Mouse (Mus musculus) heart, embryonic 12.5 days (tissue): Measurements from ENCODE around the gene Klhl22. TPM values are rescaled to one million over a fixed set of nuclear protein-coding genes. Genes with fewer than 3 reads are reported as not detected.

Source experiments
- ATAC-seq: fragments of 200-750 bp; cut with Nextera tagmentation; 2 replicates; pipeline ENCODE4 v1.8.0; 2017; ENCODE audit warnings: moderate TSS enrichment, moderate library complexity; ENCODE audit not compliant: insufficient number of reproducible peaks, low FRiP score
- H3K27ac ChIP-seq: fragments of 300-500 bp; sonication (generic); 2 replicates; pipeline ENCODE4 v1.5.1; 2016; ENCODE audit warnings: mild to moderate bottlenecking, moderate library complexity; ENCODE audit not compliant: poor library complexity, severe bottlenecking
- H3K27me3 ChIP-seq: fragments of 300-500 bp; sonication (generic); replicated peaks from 2 replicates; pipeline ENCODE4 v1.6.1; 2016; ENCODE audit warnings: mild to moderate bottlenecking, moderate library complexity
- H3K36me3 ChIP-seq: fragments of 300-500 bp; sonication (generic); 2 replicates; pipeline ENCODE4 v1.6.1; 2016; ENCODE audit warnings: mild to moderate bottlenecking, moderate library complexity
- H3K4me1 ChIP-seq: fragments of 300-500 bp; sonication (generic); replicated peaks from 2 replicates; pipeline ENCODE4 v1.6.1; 2016; ENCODE audit warnings: mild to moderate bottlenecking
- H3K4me2 ChIP-seq: fragments of 300-500 bp; sonication (generic); 2 replicates; pipeline ENCODE4 v1.6.1; 2016; ENCODE audit warnings: mild to moderate bottlenecking, moderate library complexity
- H3K4me3 ChIP-seq: fragments of 300-500 bp; sonication (generic); 2 replicates; pipeline ENCODE4 v1.5.1; 2016; ENCODE audit warnings: mild to moderate bottlenecking
- H3K9ac ChIP-seq: fragments of 300-500 bp; sonication (generic); 2 replicates; pipeline ENCODE4 v1.6.1; 2016; ENCODE audit warnings: mild to moderate bottlenecking, moderate library complexity
- H3K9me3 ChIP-seq: fragments of 300-500 bp; sonication (generic); replicated peaks from 2 replicates; pipeline ENCODE4 v1.6.1; 2016; ENCODE audit warnings: mild to moderate bottlenecking, moderate library complexity
- WGBS: fragments of 180-500 bp; shearing (Covaris S2); methylation state at CpG from one replicate; pipeline ENCODE4 v1.1.7; 2016; 5-methylcytosine and 5-hydroxymethylcytosine counted together
- polyA plus RNA-seq: library from polyadenylated mRNA; unstranded; fragments of >200 nt; fragmentation: Nextera tagmentation; extraction: Ambion mirVana; gene quantifications from 2 replicates; pipeline ENCODE4 v1.2.1, GENCODE M21; 2016

Klhl22 gene
- polyA plus RNA-seq, 1 experiment from 2014 or later: 42.7 TPM

GRCm38 (mm10) chr16:17801777-17802455 lies 42.5 kb downstream of the Klhl22 start:
- no peak for ATAC-seq
- no peaks in the 10 kb centered on the region for H3K9me3 ChIP-seq
- H3K4me2 ChIP-seq: peak overlapping the region; percentile 74; the same call in 1 of the 2 replicates
- no peaks in the 10 kb centered on the region; the same call in 1 of the 2 replicates for H3K36me3 ChIP-seq
- H3K27ac ChIP-seq: no peak overlapping the region
- no peak overlapping the region for H3K9ac ChIP-seq
- WGBS: 11% methylated on average over 7 of the region's 7 CpGs
- H3K4me3 ChIP-seq: 0 out of 2 replicates have a peak overlapping the region, but pooled peaks have one; percentile 44
- peaks cover 68% of the 10 kb centered on the region for H3K4me1 ChIP-seq
- peaks cover 86% of the 10 kb centered on the region for H3K27me3 ChIP-seq

GRCm38 (mm10) chr16:17802456-17802838 lies 43.0 kb downstream of the Klhl22 start:
- Histone ChIP-seq H3K4me2 (peak overlapping the region; percentile 74), H3K4me3 (peak overlapping the region; percentile 44), H3K36me3 (no peaks in the 10 kb centered on the region; the same call in 1 of the 2 replicates), H3K9ac (peak overlapping the region; percentile 48; the same call in 1 of the 2 replicates), H3K27ac (no peak overlapping the region), H3K9me3 (no peaks in the 10 kb centered on the region), H3K4me1 (peaks cover 70% of the 10 kb centered on the region), H3K27me3 (peaks cover 84% of the 10 kb centered on the region)
- no peak for ATAC-seq
- WGBS: 13% methylated on average over 18 of the region's 18 CpGs

GRCm38 (mm10) chr16:17802839-17803674 lies 43.6 kb downstream of the Klhl22 start:
- H3K4me1 ChIP-seq: peaks cover 70% of the 10 kb centered on the region
- H3K27me3 ChIP-seq: peaks cover 83% of the 10 kb centered on the region
- H3K9ac ChIP-seq: peak overlapping the region; percentile 48
- no peak for ATAC-seq
- no peak overlapping the region for H3K27ac ChIP-seq
- H3K9me3 ChIP-seq: no peaks in the 10 kb centered on the region
- peaks cover 3% of the 10 kb centered on the region; the same call in 1 of the 2 replicates for H3K36me3 ChIP-seq
- 5% methylated on average over 83 of the region's 83 CpGs for WGBS
- H3K4me3 ChIP-seq: peak overlapping the region; percentile 44
- peak overlapping the region; percentile 74 for H3K4me2 ChIP-seq

- no peak overlapping the region for H3K27ac ChIP-seq
- peaks cover 3% of the 10 kb centered on the region; the same call in 1 of the 2 replicates for H3K36me3 ChIP-seq
- H3K27me3 ChIP-seq: peaks cover 86% of the 10 kb centered on the region
- H3K9me3 ChIP-seq: no peaks in the 10 kb centered on the region
- peak overlapping the region; percentile 74 for H3K4me2 ChIP-seq
- H3K4me1 ChIP-seq: peaks cover 66% of the 10 kb centered on the region
- peak overlapping the region; percentile 44 for H3K4me3 ChIP-seq
- ATAC-seq: no peak
- peak overlapping the region; percentile 48; the same call in 1 of the 2 replicates for H3K9ac ChIP-seq
- 20% methylated on average over 33 of the region's 33 CpGs for WGBS
Observed at GRCm38 (mm10) chr16:17803675-17804448, 44.4 kb downstream of the Klhl22 start.

- Histone ChIP-seq H3K27me3 (peaks cover 85% of the 10 kb centered on the region), H3K4me2 (peak overlapping the region; percentile 70), H3K27ac (no peak overlapping the region), H3K36me3 (peaks cover 3% of the 10 kb centered on the region; the same call in 1 of the 2 replicates), H3K4me3 (peak overlapping the region; percentile 40), H3K4me1 (peaks cover 65% of the 10 kb centered on the region), H3K9ac (0 out of 2 replicates have a peak overlapping the region, but pooled peaks have one; percentile 37), H3K9me3 (no peaks in the 10 kb centered on the region)
- ATAC-seq: no peak
- WGBS: 6% methylated on average over 33 of the region's 33 CpGs
Observed at GRCm38 (mm10) chr16:17804449-17804912, 45.1 kb downstream of the Klhl22 start.

GRCm38 (mm10) chr16:17804982-17805381 lies 45.6 kb downstream of the Klhl22 start:
- H3K9me3 ChIP-seq: no peaks in the 10 kb centered on the region
- WGBS: 28% methylated on average over 7 of the region's 7 CpGs
- H3K4me2 ChIP-seq: peak overlapping the region; percentile 70
- H3K27ac ChIP-seq: no peak overlapping the region
- peaks cover 3% of the 10 kb centered on the region; the same call in 1 of the 2 replicates for H3K36me3 ChIP-seq
- H3K9ac ChIP-seq: no peak overlapping the region
- H3K27me3 ChIP-seq: peaks cover 80% of the 10 kb centered on the region
- no peak overlapping the region for H3K4me3 ChIP-seq
- no peak for ATAC-seq
- peaks cover 68% of the 10 kb centered on the region for H3K4me1 ChIP-seq

- Histone ChIP-seq H3K36me3 (peaks cover 3% of the 10 kb centered on the region; the same call in 1 of the 2 replicates), H3K27me3 (peaks cover 63% of the 10 kb centered on the region), H3K4me3 (peak overlapping the region; percentile 52), H3K9ac (peak overlapping the region; percentile 72), H3K9me3 (no peaks in the 10 kb centered on the region), H3K4me1 (peaks cover 71% of the 10 kb centered on the region), H3K4me2 (peak overlapping the region; percentile 95), H3K27ac (no peak overlapping the region)
- ATAC-seq: no peak
- 8% methylated on average over 50 of the region's 50 CpGs for WGBS
Observed at GRCm38 (mm10) chr16:17806581-17807191, 47.3 kb downstream of the Klhl22 start.

- H3K27me3 ChIP-seq: peaks cover 56% of the 10 kb centered on the region
- 6% methylated on average over 68 of the region's 73 CpGs for WGBS
Observed at GRCm38 (mm10) chr16:17807192-17808009, 48.0 kb downstream of the Klhl22 start.

GRCm38 (mm10) chr16:17809125-17809524 lies 49.7 kb downstream of the Klhl22 start:
- peak overlapping the region; percentile 18; the same call in 1 of the 2 replicates for H3K9ac ChIP-seq
- H3K27ac ChIP-seq: peak overlapping the region; percentile 41; the same call in 1 of the 2 replicates
- peaks cover 59% of the 10 kb centered on the region for H3K4me1 ChIP-seq
- ATAC-seq: no peak
- no peak overlapping the region for H3K4me2 ChIP-seq
- H3K9me3 ChIP-seq: no peaks in the 10 kb centered on the region
- WGBS: 75% methylated on average over 4 of the region's 4 CpGs
- no peak overlapping the region for H3K4me3 ChIP-seq
- H3K27me3 ChIP-seq: peaks cover 46% of the 10 kb centered on the region
- peaks cover 3% of the 10 kb centered on the region; the same call in 1 of the 2 replicates for H3K36me3 ChIP-seq

More at GRCm38 (mm10) chr16:17807192-17808009, 48.0 kb downstream of the Klhl22 start:
- Histone ChIP-seq H3K4me3 (peak overlapping the region; percentile 52), H3K9me3 (no peaks in the 10 kb centered on the region), H3K36me3 (peaks cover 3% of the 10 kb centered on the region; the same call in 1 of the 2 replicates), H3K9ac (peak overlapping the region; percentile 72), H3K27ac (peak overlapping the region; percentile 13; the same call in 1 of the 2 replicates), H3K4me1 (peaks cover 67% of the 10 kb centered on the region), H3K4me2 (peak overlapping the region; percentile 95)
- peak; percentile 68 for ATAC-seq
